Mouse (Mus musculus) spleen, adult 2 months (tissue): ENCODE data around the gene Zc3h7a.

ENCODE experiments used
- CTCF ChIP-seq: fragments of 200-500 bp; IDR thresholded peaks from 2 replicates; pipeline ENCODE4 v1.5.1; 2011; ENCODE audit warnings: mild to moderate bottlenecking, inconsistent platforms; ENCODE audit not compliant: insufficient read depth, insufficient read length, insufficient replicate concordance; ENCODE audit errors: extremely low read depth
- POLR2A ChIP-seq: fragments of 200-500 bp; IDR thresholded peaks from 2 replicates; pipeline ENCODE4 v1.6.1; 2011; ENCODE audit warnings: low read depth, low read length, inconsistent platforms

DNA sequence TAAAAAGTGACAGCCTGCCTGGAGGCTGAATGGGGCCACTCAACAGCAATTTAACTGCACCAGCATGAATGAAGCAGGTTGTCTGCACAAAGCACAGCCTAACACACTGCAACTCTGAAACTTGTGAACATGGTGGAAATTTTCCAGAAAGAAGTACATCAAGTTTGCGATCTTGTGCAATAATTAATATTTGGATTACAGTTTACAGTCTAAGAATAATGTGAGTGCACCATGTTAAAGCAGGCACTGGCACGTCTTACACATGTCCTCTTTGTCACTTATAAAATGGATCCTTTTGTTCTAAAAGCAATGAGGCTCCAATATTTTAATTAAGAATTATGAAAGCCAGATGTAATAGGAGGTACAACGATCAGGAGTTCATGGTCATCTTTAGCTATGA, 78.9 kb downstream of the Zc3h7a start:
- TF ChIP-seq POLR2A = no peak
- no peak for TF ChIP-seq CTCF
